Mouse (Mus musculus): ENCODE results near the gene Eloa.

- TF ChIP-seq POLR2A (IDR thresholded peaks at IDR 0.05; ENCODE audit: borderline replicate concordance, extremely low read depth, insufficient read depth, insufficient read length, poor library complexity, severe bottlenecking) = no peak
- TF ChIP-seq CTCF (IDR thresholded peaks at IDR 0.05; ENCODE audit: borderline replicate concordance, extremely low read depth, insufficient read depth, insufficient read length) = no peak
These were observed 59.9 kb downstream of the Eloa start for GRCm38 (mm10) chr4:135961709-135962108.

Measured in brain, embryonic 14.5 days (tissue).